Mouse (Mus musculus): ENCODE results near the gene Mark3. TPM values are rescaled to one million over a fixed set of nuclear protein-coding genes. Genes with fewer than 3 reads are reported as not detected.
A peak's percentile ranks its signal among the peaks of the same experiment; 100 is the strongest.
"Not testable (repeated sequence)": the region's sequence is repeated elsewhere in the genome, so short reads cannot be mapped to it uniquely, and the experiment has no call there.

Mark3 gene
- polyA plus RNA-seq, 1 experiment from 2014 or later: 47.0 TPM

- H3K4me1 ChIP-seq: no peaks in the 10 kb centered on the region
- WGBS: 86% methylated on average over 11 of the region's 11 CpGs
- H3K27me3 ChIP-seq (replicated peaks): no peaks in the 10 kb centered on the region
- no peak for ATAC-seq (ENCODE audit: low FRiP score)
- no peak overlapping the region for H3K9ac ChIP-seq (replicated peaks)
- no peak overlapping the region for H3K27ac ChIP-seq (replicated peaks)
- H3K4me3 ChIP-seq (replicated peaks): no peak overlapping the region
- H3K4me2 ChIP-seq: no peak overlapping the region
- H3K9me3 ChIP-seq (replicated peaks): no peaks in the 10 kb centered on the region
- H3K36me3 ChIP-seq: peaks cover 62% of the 10 kb centered on the region
Observed at GRCm38 (mm10) chr12:111655695-111656094, 81.4 kb downstream of the Mark3 start.

- peaks cover 44% of the 10 kb centered on the region for H3K36me3 ChIP-seq
- no peak for ATAC-seq (ENCODE audit: low FRiP score)
- no peak overlapping the region for H3K9ac ChIP-seq (replicated peaks)
- no peak overlapping the region for H3K27ac ChIP-seq (replicated peaks)
- no peaks in the 10 kb centered on the region for H3K27me3 ChIP-seq (replicated peaks)
- no peak overlapping the region for H3K4me2 ChIP-seq
- no peaks in the 10 kb centered on the region for H3K9me3 ChIP-seq (replicated peaks)
- H3K4me1 ChIP-seq: no peaks in the 10 kb centered on the region
- H3K4me3 ChIP-seq (replicated peaks): no peak overlapping the region
- WGBS: 90% methylated on average over 4 of the region's 4 CpGs
Observed at GRCm38 (mm10) chr12:111659331-111659730, 85.0 kb downstream of the Mark3 start.

DNA sequence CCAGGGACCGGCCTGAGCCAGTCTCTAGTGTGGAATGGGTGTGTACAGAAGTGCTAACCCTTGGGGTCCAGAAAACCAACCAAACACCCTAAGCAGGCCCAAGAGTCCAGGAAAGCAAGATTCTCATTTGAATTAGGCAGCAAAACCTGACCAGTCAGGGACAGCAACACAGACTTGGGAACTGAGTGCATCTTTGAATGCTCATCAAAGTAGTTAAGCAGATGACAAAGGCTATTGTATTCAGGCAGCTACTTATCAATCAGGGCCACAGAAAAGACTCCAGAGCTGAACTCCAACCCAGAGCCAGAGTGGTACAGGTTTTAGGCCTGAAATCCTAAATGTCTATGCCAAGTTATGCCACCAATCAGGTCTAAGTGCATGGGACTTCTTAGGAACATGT is 86.3 kb downstream of the Mark3 start:
- no peak overlapping the region for H3K4me2 ChIP-seq
- 93% methylated on average over 1 of the region's 1 CpGs for WGBS
- no peak overlapping the region for H3K27ac ChIP-seq (replicated peaks)
- H3K27me3 ChIP-seq (replicated peaks): no peaks in the 10 kb centered on the region
- H3K9ac ChIP-seq (replicated peaks): no peak overlapping the region
- no peaks in the 10 kb centered on the region for H3K4me1 ChIP-seq
- H3K9me3 ChIP-seq (replicated peaks): no peaks in the 10 kb centered on the region
- no peak for ATAC-seq (ENCODE audit: low FRiP score)
- H3K4me3 ChIP-seq (replicated peaks): no peak overlapping the region
- peaks cover 35% of the 10 kb centered on the region for H3K36me3 ChIP-seq

GRCm38 (mm10) chr12:111661554-111661953 is 87.2 kb downstream of the Mark3 start:
- H3K9me3 ChIP-seq (replicated peaks); H3K27me3 ChIP-seq (replicated peaks); H3K9ac ChIP-seq (replicated peaks); H3K4me3 ChIP-seq (replicated peaks); H3K4me1 ChIP-seq; ATAC-seq (ENCODE audit: low FRiP score); H3K27ac ChIP-seq (replicated peaks); H3K4me2 ChIP-seq: not testable (repeated sequence)
- 98% methylated on average over 11 of the region's 11 CpGs for WGBS
- H3K36me3 ChIP-seq: peaks cover 28% of the 10 kb centered on the region

- WGBS: 80% methylated on average over 17 of the region's 17 CpGs
- peaks cover 11% of the 10 kb centered on the region for H3K4me1 ChIP-seq
- no peak overlapping the region for H3K4me3 ChIP-seq (replicated peaks)
- no peak overlapping the region for H3K27ac ChIP-seq (replicated peaks)
- H3K4me2 ChIP-seq: no peak overlapping the region
- H3K27me3 ChIP-seq (replicated peaks): no peaks in the 10 kb centered on the region
- peaks cover 18% of the 10 kb centered on the region for H3K36me3 ChIP-seq
- ATAC-seq (ENCODE audit: low FRiP score): no peak
- no peaks in the 10 kb centered on the region for H3K9me3 ChIP-seq (replicated peaks)
- no peak overlapping the region for H3K9ac ChIP-seq (replicated peaks)
Observed at GRCm38 (mm10) chr12:111663228-111664143, 89.2 kb downstream of the Mark3 start.

DNA sequence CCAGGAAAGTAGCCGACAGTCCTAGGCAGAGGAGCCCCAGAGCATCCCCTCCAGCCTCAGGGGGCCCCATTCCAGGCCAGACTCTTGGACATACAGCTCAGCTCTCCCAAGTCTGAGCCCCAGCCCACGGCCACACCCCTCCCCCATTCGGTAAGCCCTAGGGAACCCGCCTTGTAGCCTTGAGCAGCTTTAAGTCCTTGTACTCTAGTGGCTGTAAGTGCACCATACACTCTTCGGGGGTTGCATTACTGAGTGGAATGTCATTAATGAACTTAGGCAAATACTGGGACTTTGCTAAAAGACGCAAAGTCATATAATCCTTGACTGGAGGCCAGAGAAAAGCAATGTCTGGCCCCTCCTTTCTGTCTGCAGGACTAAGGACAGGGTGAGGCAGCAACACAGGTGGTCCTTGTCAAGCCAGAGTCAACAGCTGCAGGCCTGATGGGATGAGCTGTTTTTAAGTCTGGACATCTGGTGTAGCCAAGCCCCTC is 89.9 kb downstream of the Mark3 start:
- ATAC-seq (ENCODE audit: low FRiP score): no peak
- Histone ChIP-seq H3K9me3 (replicated peaks) (no peaks in the 10 kb centered on the region), H3K9ac (replicated peaks) (no peak overlapping the region), H3K4me2 (no peak overlapping the region), H3K27ac (replicated peaks) (no peak overlapping the region), H3K4me3 (replicated peaks) (no peak overlapping the region), H3K27me3 (replicated peaks) (no peaks in the 10 kb centered on the region), H3K36me3 (peaks cover 20% of the 10 kb centered on the region), H3K4me1 (peaks cover 18% of the 10 kb centered on the region)
- WGBS: 56% methylated on average over 6 of the region's 6 CpGs

DNA sequence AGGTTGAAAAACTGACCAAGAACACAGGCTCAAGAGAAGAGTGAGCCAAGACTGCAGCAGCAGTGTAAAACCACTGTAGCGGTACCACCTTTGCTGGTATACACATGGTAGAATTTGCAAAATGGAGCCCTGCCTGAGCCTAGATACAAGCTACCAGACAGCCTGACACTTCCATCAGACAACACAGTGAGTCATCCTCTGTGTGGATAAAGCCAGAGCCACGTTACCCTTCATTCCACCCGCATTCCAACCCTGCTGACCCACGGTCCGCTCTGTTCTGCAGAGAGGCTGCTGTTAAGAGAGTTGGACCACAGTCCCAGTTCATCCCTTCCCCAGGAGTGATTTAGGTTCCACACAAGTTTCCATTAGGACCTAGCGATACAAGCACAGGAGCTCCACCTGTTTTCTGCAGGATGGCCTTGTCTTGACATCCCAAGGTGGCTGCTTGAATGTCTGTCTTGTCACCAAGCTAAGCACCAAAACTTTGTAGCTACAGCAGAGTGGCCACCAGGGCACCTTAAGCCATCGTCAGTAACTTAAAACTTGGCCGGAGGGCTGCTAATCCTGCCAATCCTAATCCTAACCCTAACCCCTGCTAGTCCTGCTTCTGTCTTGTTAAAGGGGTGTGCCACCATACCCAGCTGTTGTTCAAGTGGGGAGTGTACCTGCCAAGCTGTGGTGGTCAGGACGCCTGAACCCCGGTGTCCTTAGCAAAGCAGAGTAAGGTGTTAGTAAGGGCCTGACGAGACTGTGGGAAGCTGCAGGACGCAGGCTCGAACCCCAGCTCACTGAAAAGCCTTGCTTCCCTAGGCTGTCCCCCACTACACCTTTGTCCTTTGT is 90.9 kb downstream of the Mark3 start:
- ATAC-seq (ENCODE audit: low FRiP score): no peak
- H3K27ac ChIP-seq (replicated peaks): no peak overlapping the region
- H3K9ac ChIP-seq (replicated peaks): no peak overlapping the region
- peaks cover 28% of the 10 kb centered on the region for H3K4me1 ChIP-seq
- H3K27me3 ChIP-seq (replicated peaks): no peaks in the 10 kb centered on the region
- no peak overlapping the region for H3K4me3 ChIP-seq (replicated peaks)
- peaks cover 19% of the 10 kb centered on the region for H3K36me3 ChIP-seq
- 86% methylated on average over 13 of the region's 13 CpGs for WGBS
- H3K4me2 ChIP-seq: no peak overlapping the region
- no peaks in the 10 kb centered on the region for H3K9me3 ChIP-seq (replicated peaks)

- Histone ChIP-seq H3K9me3 (replicated peaks) (no peaks in the 10 kb centered on the region), H3K27me3 (replicated peaks) (no peaks in the 10 kb centered on the region), H3K9ac (replicated peaks) (no peak overlapping the region), H3K4me1 (peaks cover 33% of the 10 kb centered on the region), H3K27ac (replicated peaks) (no peak overlapping the region), H3K36me3 (peaks cover 19% of the 10 kb centered on the region), H3K4me3 (replicated peaks) (no peak overlapping the region), H3K4me2 (no peak overlapping the region)
- ATAC-seq (ENCODE audit: low FRiP score): no peak
- WGBS: 74% methylated on average over 13 of the region's 13 CpGs
Observed at GRCm38 (mm10) chr12:111666380-111666779, 92.1 kb downstream of the Mark3 start.

DNA sequence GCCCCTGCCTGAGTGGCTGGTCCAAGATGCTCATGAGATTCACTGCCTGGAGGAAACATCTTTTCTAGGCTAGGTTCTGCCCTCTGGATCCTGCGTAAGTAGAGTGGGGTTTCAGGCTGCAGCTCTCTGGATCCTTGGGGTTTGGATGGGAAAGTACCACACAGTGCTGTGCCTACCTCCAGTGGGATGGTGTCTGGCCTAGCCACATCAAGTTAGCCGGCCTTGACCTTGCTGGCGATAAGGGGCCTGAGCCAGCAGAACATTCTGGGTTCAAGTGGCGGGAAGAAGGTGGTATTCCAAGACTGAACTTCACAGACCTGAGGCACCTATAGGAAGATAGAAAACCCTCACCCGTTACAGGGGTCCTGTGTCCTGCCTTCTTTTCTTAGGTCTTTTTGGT is 93.1 kb downstream of the Mark3 start:
- peak overlapping the region; percentile 93; the same call in 1 of the 2 replicates for H3K27ac ChIP-seq (replicated peaks)
- peaks cover 14% of the 10 kb centered on the region for H3K36me3 ChIP-seq
- no peak overlapping the region for H3K4me3 ChIP-seq (replicated peaks)
- H3K9me3 ChIP-seq (replicated peaks): no peaks in the 10 kb centered on the region
- no peaks in the 10 kb centered on the region for H3K27me3 ChIP-seq (replicated peaks)
- 87% methylated on average over 5 of the region's 5 CpGs for WGBS
- no peak for ATAC-seq (ENCODE audit: low FRiP score)
- H3K4me2 ChIP-seq: no peak overlapping the region
- H3K9ac ChIP-seq (replicated peaks): no peak overlapping the region
- peaks cover 35% of the 10 kb centered on the region for H3K4me1 ChIP-seq

DNA sequence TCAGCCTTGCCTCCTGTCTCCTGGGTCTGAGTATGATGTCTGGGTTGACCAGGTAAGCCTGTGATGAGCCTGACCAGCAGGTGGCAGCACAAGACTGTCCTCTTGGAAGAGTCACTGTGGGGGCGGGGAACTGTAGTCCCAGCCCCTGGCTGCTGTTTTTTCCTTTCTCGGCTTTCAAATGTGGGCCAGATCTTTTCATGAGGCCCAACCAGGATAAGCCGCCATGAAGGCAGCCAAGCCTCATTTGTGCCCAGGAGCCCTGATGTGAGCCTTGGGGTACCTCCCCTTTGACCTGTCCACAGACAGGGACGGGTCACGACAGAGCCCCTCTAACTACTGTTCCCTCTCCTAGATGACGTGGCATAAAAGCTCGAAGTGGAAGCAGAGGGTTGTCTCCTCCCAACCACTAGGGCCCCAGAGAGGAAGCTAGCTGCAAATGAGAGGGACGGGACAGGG is 94.2 kb downstream of the Mark3 start:
- Histone ChIP-seq H3K9ac (replicated peaks) (peak overlapping the region; percentile 98), H3K4me1 (peaks cover 43% of the 10 kb centered on the region), H3K27me3 (replicated peaks) (no peaks in the 10 kb centered on the region), H3K4me3 (replicated peaks) (peak overlapping the region; percentile 91), H3K36me3 (peaks cover 14% of the 10 kb centered on the region), H3K4me2 (peak overlapping the region; percentile 87), H3K27ac (replicated peaks) (peak overlapping the region; percentile 93), H3K9me3 (replicated peaks) (no peaks in the 10 kb centered on the region)
- no peak for ATAC-seq (ENCODE audit: low FRiP score)
- WGBS: 2% methylated on average over 8 of the region's 8 CpGs

DNA sequence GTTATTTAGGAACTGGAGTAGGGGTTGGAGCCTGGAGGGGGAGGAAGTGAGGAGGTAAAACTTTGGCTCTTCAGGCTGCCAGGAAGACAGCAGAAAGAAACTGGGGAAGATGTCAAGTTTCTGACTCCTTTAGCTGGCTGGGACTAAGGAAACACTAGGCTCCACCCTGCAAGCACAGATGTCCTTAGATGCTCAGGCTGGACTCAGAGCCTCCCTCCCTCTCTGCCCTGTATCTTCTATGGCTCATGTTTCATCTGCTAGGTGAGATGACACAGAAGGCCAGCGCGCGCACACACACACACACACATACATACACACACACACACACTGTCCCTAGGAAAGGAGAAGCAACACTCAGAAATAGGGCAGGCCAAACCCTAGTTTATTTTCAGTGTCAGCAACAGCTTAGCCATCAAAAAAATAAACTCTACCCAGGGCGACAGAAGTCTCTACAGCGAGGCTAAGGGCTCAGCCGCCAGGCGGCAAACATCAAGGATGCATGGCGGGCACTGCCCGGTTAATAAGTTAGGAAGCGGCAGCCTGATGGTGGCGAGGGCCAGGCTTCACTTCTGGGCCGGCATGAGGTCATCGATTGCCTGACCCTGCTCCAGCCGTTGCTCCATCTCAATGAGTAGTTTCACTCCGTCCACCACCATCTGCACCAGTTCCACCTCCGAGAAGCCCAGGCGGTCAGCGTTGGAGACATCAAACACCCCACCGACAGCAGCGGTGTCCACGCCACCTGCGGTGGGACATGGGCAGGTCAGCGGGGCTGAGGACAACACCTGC is 94.9 kb downstream of the Mark3 start:
- Histone ChIP-seq H3K36me3 (peaks cover 14% of the 10 kb centered on the region), H3K4me3 (replicated peaks) (peak overlapping the region; percentile 91), H3K9ac (replicated peaks) (peak overlapping the region; percentile 98), H3K4me2 (peak overlapping the region; percentile 87), H3K27ac (replicated peaks) (peak overlapping the region; percentile 93), H3K27me3 (replicated peaks) (0 out of 2 replicates have a peak, but pooled peaks cover 3% of the 10 kb centered on the region), H3K4me1 (peaks cover 43% of the 10 kb centered on the region), H3K9me3 (replicated peaks) (no peaks in the 10 kb centered on the region)
- WGBS: 41% methylated on average over 23 of the region's 23 CpGs
- no peak for ATAC-seq (ENCODE audit: low FRiP score)
